Mouse (Mus musculus): ENCODE measurements around the gene Wfdc6b.

- TF ChIP-seq CTCF (IDR thresholded peaks at IDR 0.05; ENCODE audit: low read depth, low read length) = no peak
- no peak for TF ChIP-seq POLR2A (IDR thresholded peaks at IDR 0.05; ENCODE audit: insufficient read depth, low read length)
- TF ChIP-seq EP300 (IDR thresholded peaks at IDR 0.05; ENCODE audit: insufficient read depth, low read depth, low read length) = no peak
Observed at GRCm38 (mm10) chr2:164564346-164564745, 49.0 kb upstream of the Wfdc6b start.
